11 mouse cellular contexts compared by ENCODE assay signal in the genomic region with DNA sequence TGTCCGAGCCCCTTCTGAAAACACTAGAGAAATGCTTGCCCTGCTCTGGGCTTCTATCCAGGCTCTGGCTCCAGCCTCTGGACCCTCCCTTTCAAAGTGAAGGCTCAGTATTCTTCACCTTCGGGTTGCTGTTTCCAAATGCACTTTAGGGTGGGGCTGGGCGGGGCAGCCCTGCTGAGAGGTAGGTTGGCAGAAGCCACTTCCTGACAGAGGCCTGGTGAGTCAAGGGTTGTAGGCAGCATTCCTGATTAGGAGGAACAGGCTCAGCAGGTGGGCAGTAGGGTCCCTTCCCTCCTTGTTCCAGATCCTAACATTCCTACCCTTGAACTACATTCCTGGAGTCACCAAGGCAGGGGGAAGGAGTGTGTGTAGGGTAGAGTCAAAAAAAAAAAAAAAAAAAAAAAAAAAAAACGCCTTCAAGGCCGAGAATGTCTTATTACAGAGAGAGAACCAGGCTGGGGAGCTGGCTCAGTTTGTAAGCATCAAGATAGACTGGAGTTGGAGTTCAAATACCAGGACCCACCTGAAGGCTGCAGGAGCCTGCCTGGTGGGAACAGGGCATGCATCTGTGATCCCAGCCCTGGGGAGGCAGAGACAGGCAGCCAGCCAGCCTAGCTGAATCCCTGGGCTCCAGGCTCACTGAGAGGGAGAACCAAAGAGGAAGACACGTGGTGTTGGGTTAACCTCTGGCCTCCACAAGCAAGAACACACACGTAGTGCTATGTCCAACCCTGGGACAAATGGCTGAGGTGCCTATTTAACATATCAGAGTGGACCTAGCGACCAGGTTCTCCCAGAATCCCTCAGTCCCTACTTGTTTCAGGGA. TPM values are rescaled to one million over a fixed set of nuclear protein-coding genes. Genes with fewer than 3 reads are reported as not detected.
DNase-seq lines count a peak whose midpoint lies in the region; ATAC-seq and TF ChIP-seq lines count a peak whose summit lies in the region.
"Had no signal": no experiment of that assay in that cellular context is flagged by ENCODE, and none has a peak within 500 bp of the region (broad histone marks: within the 10 kb centered on the region; RNA-seq: fewer than 3 reads in every experiment).

No protein-coding gene starts in this region.

- H3K4me3 ChIP-seq in heart, embryonic 16.5 days (ENCODE audit: low read length) = no peak overlapping the region
- no peak overlapping the region for H3K4me3 ChIP-seq in small intestine, adult 2 months (ENCODE audit: low read depth, low read length)
- H3K4me3 ChIP-seq: forebrain, embryonic 12.5 days; kidney, embryonic 15.5 days had no signal

- no peak for ATAC-seq in heart, embryonic 16.5 days (replicated peaks; ENCODE audit: extremely low read depth, insufficient read depth, low FRiP score)

- H3K36me3 ChIP-seq in heart, embryonic 16.5 days (ENCODE audit: control insufficient read depth, insufficient read depth) = no peaks in the 10 kb centered on the region
- H3K36me3 ChIP-seq in small intestine, adult 2 months (ENCODE audit: control insufficient read depth, insufficient read depth, low read length) = no peaks in the 10 kb centered on the region
- H3K36me3 ChIP-seq: forebrain, embryonic 12.5 days; kidney, embryonic 15.5 days had no signal

- TF ChIP-seq CTCF in small intestine, adult 2 months (IDR thresholded peaks at IDR 0.05; ENCODE audit: extremely low read depth, insufficient read length, insufficient replicate concordance, low read depth, low read length) = no peak

- no peak for TF ChIP-seq POLR2A in small intestine, adult 2 months (IDR thresholded peaks at IDR 0.05; ENCODE audit: low read depth, low read length)

- DNase-seq in heart, postnatal 4 days = no peak
- peak; percentile 34 for DNase-seq in NIH3T3 (ENCODE audit: low read depth)
- peak; percentile 76 to 81 for DNase-seq in lung, adult 18-20 months
- no peak for DNase-seq in thymus, postnatal 25 days
- DNase-seq in kidney, postnatal 25 days = no peak
- DNase-seq in heart, adult 11 months = no peak
- DNase-seq: heart, adult 18-20 months had no signal

- H3K27me3 ChIP-seq in heart, embryonic 16.5 days (ENCODE audit: control insufficient read depth, insufficient read depth, low read length) = no peaks in the 10 kb centered on the region
- no peaks in the 10 kb centered on the region for H3K27me3 ChIP-seq in small intestine, adult 2 months (ENCODE audit: control insufficient read depth, insufficient read depth, low read length)
- H3K27me3 ChIP-seq: forebrain, embryonic 12.5 days; kidney, embryonic 15.5 days had no signal

- H3K9me3 ChIP-seq in heart, embryonic 16.5 days (replicated peaks; ENCODE audit: control insufficient read depth, low read length) = no peaks in the 10 kb centered on the region
- H3K9me3 ChIP-seq: forebrain, embryonic 12.5 days; kidney, embryonic 15.5 days had no signal

- peaks cover 33% of the 10 kb centered on the region for H3K4me1 ChIP-seq in heart, embryonic 16.5 days (ENCODE audit: control insufficient read depth, insufficient read depth, low read length)
- peaks cover 17% of the 10 kb centered on the region for H3K4me1 ChIP-seq in small intestine, adult 2 months (ENCODE audit: control insufficient read depth, insufficient read depth, insufficient read length, low read length)

- peak overlapping the region; percentile 16; the same call in 1 of the 2 replicates for H3K27ac ChIP-seq in heart, embryonic 16.5 days (ENCODE audit: low read length)
- peak overlapping the region; percentile 74 for H3K27ac ChIP-seq in small intestine, adult 2 months (ENCODE audit: insufficient read depth, low read depth, low read length)
- H3K27ac ChIP-seq: forebrain, embryonic 12.5 days; kidney, embryonic 15.5 days had no signal

- no peak overlapping the region for H3K9ac ChIP-seq in heart, embryonic 16.5 days (ENCODE audit: low read length)
- H3K9ac ChIP-seq: forebrain, embryonic 12.5 days; kidney, embryonic 15.5 days had no signal

- WGBS in heart, embryonic 16.5 days = 49% methylated on average over 8 of the region's 8 CpGs
- WGBS in small intestine, adult 2 months = 25% methylated on average over 8 of the region's 8 CpGs

- H3K4me2 ChIP-seq in heart, embryonic 16.5 days (ENCODE audit: low read depth, low read length) = no peak overlapping the region
- H3K4me2 ChIP-seq: forebrain, embryonic 12.5 days; kidney, embryonic 15.5 days had no signal

RNA-seq across cellular contexts. Expression of gene Fam129b, which starts 5.4 kb away (rescaled TPM):
- polyA plus RNA-seq in heart, embryonic 16.5 days (2015; fragmentation: Nextera tagmentation; extraction: Ambion mirVana) = 44.9 and 57.3 TPM in 2 replicates
- total RNA-seq in heart, postnatal 4 days (2021) = 10 to 100 TPM; 45.4 to 46.0 TPM
- polyA plus RNA-seq in small intestine, adult 2 months (2012; rRNA removed) = 19.4 and 27.2 TPM in 2 replicates

RNA-seq across cellular contexts. Expression of gene Stxbp1, which starts 23.4 kb away (rescaled TPM):
- 28.0 and 29.2 TPM in 2 replicates for polyA plus RNA-seq in heart, embryonic 16.5 days (2015; fragmentation: Nextera tagmentation; extraction: Ambion mirVana)
- 10 to 100 TPM; 34.8 to 39.6 TPM for total RNA-seq in heart, postnatal 4 days (2021)
- polyA plus RNA-seq in small intestine, adult 2 months (2012; rRNA removed) = 3.6 and 7.0 TPM in 2 replicates

Comparison
In these comparisons a context has a peak if more than half of its experiments do, and no peak if none do; other contexts are left out.
1. DNase-seq: peak in NIH3T3 (single experiment) and lung, adult 18-20 months (2 of 2); none in heart, postnatal 4 days (single experiment), thymus, postnatal 25 days (single experiment), kidney, postnatal 25 days (0 of 2) and heart, adult 11 months (single experiment).